Mouse (Mus musculus) testis, adult 2 months (tissue): ENCODE measurements around the gene Aig1. TPM values are rescaled to one million over a fixed set of nuclear protein-coding genes. Genes with fewer than 3 reads are reported as not detected.

Experiments used
- H3K27ac ChIP-seq: fragments of 200-500 bp; 2 replicates; pipeline ENCODE4 v1.5.1; 2012; ENCODE audit warnings: low read depth, low read length; ENCODE audit not compliant: control insufficient read depth, insufficient read depth
- H3K27me3 ChIP-seq: fragments of 200-500 bp; 2 replicates; pipeline ENCODE4 v1.6.1; 2012; ENCODE audit warnings: mild to moderate bottlenecking, low read length, moderate library complexity; ENCODE audit not compliant: control insufficient read depth, insufficient read depth
- H3K36me3 ChIP-seq: fragments of 200-500 bp; 2 replicates; pipeline ENCODE4 v1.6.1; 2012; ENCODE audit warnings: mild to moderate bottlenecking, low read length; ENCODE audit not compliant: control insufficient read depth, insufficient read depth
- H3K4me1 ChIP-seq: fragments of 200-500 bp; 2 replicates; pipeline ENCODE4 v1.6.1; 2012; ENCODE audit warnings: low read length; ENCODE audit not compliant: control insufficient read depth, insufficient read depth
- H3K4me3 ChIP-seq: fragments of 200-500 bp; 2 replicates; pipeline ENCODE4 v1.5.1; 2012; ENCODE audit warnings: low read depth, mild to moderate bottlenecking, low read length, moderate library complexity, mixed read lengths; ENCODE audit not compliant: control insufficient read depth
- CTCF ChIP-seq: fragments of 200-500 bp; IDR thresholded peaks from 2 replicates; pipeline ENCODE4 v1.5.1; 2012; ENCODE audit warnings: low read depth, mild to moderate bottlenecking, inconsistent platforms, low read length, moderate library complexity; ENCODE audit not compliant: control insufficient read depth, insufficient read depth, insufficient replicate concordance
- POLR2A ChIP-seq: fragments of 200-500 bp; IDR thresholded peaks from 2 replicates; pipeline ENCODE4 v1.6.1; 2012; ENCODE audit warnings: low read depth, mild to moderate bottlenecking, inconsistent platforms, low read length, moderate library complexity; ENCODE audit not compliant: control insufficient read depth
- polyA plus RNA-seq: library from polyadenylated mRNA; depleted of rRNA; stranded (reverse); fragments of >200 nt; gene quantifications from 2 replicates; pipeline ENCODE4 v1.2.3, GENCODE M21; 2012

The Aig1 gene
- polyA plus RNA-seq, 1 experiment = 2.4 TPM

DNA sequence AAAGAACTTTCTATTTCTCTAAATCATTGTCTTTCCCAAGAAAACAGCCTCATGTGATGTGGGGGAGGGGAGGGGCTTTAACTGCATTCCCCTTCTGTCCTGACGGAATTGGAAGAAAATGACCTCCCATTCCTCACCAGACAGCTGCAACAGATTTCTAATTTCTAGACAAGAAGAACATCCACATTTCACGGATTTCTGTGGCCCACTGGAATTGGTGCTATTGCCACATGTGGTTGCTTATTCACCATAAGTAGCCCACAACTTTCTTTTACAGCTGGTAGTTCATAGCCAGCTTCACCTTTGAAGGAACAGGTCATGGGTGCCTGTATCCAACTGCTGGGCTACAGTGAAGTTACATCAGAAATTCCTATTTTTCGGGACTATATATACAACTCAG is 93.9 kb downstream of the Aig1 start:
- no peak for TF ChIP-seq CTCF
- TF ChIP-seq POLR2A = no peak
- Histone ChIP-seq H3K4me3 (no peak overlapping the region), H3K4me1 (no peaks in the 10 kb centered on the region), H3K27ac (no peak overlapping the region), H3K36me3 (no peaks in the 10 kb centered on the region), H3K27me3 (no peaks in the 10 kb centered on the region)

DNA sequence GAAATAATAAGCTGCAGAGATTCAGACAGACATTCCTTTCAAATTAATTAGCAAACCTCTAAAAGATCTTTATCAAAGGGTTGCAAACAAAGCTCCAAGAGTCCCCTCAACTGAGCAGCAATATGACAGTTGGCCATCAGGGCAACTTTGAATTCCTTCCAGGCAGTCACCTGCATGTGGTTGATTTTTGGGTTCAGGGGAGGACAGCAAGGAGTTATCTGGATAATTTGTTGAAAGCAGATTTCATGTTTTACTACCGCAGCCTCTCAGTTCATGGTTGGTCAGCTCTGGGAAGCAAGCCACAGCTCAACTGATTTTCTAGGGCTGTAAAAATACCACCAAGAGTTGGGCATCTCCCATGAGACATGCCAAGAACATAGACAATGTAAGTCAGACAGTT is 98.1 kb downstream of the Aig1 start:
- Histone ChIP-seq H3K4me3 (no peak overlapping the region), H3K27me3 (no peaks in the 10 kb centered on the region), H3K27ac (no peak overlapping the region), H3K36me3 (no peaks in the 10 kb centered on the region), H3K4me1 (no peaks in the 10 kb centered on the region)
- TF ChIP-seq CTCF (no peak), POLR2A (no peak)

DNA sequence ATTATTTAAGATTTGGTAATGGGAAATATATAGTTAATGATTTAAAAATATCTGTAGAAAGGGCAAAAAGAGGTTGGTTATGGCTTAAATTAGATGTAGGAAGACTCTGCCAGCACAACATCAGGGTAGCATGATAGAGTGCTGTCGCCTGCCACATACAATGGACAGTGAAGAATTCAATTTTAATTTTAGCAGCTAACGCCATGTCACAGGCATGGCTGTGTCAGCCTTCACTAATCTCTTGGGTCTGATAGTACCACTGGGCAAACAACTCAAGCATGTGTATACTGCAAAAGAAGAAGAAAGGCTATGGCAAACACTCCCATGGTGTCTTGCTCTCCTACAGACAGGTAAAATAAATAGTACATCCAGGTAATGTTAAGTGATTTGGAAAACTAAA is 99.0 kb downstream of the Aig1 start:
- H3K36me3 ChIP-seq = no peaks in the 10 kb centered on the region
- no peaks in the 10 kb centered on the region for H3K27me3 ChIP-seq
- H3K4me3 ChIP-seq = no peak overlapping the region
- TF ChIP-seq CTCF = no peak
- no peak for TF ChIP-seq POLR2A
- H3K27ac ChIP-seq = no peak overlapping the region
- no peaks in the 10 kb centered on the region for H3K4me1 ChIP-seq

DNA sequence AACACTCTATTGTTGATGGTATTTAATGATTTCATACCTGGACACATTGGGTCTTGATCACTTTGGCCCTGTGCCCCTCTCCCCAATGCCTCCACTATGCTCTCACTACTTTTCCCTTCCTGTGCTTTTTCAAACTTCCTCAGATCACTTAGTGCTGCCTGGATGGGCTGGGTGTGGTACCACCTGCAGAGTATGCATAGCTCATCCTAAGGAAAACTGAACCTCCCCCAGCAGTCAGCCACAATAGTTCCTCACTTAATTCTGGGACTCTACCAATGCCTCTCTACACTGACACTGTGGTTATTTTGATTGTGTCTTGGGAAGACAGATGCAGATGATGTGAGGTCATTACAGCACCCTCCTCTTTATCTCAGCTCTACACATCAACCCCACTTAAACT is 99.9 kb downstream of the Aig1 start:
- Histone ChIP-seq H3K4me1 (no peaks in the 10 kb centered on the region), H3K36me3 (no peaks in the 10 kb centered on the region), H3K27me3 (no peaks in the 10 kb centered on the region), H3K4me3 (no peak overlapping the region), H3K27ac (no peak overlapping the region)
- TF ChIP-seq POLR2A = no peak
- TF ChIP-seq CTCF = no peak

DNA sequence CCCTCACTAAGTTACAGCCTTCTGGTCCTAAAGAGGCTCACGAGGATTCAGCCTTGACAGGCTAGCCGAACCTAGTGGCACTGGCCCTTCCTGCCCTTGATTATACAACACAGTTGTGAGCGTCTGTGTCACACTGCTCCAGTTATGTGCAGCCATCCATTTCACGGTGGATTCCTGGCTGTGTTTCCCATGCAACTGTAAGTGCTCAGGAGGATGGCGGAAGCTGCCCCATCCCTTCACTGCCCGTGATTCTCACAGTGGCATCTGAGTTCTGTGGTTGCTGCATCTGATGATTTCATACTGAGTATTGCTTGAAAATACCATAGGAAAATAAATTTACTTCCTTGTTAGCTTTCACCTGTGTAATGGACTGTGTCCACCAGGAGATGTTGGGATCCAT is 101.7 kb downstream of the Aig1 start:
- no peaks in the 10 kb centered on the region for H3K27me3 ChIP-seq
- no peak overlapping the region for H3K27ac ChIP-seq

DNA sequence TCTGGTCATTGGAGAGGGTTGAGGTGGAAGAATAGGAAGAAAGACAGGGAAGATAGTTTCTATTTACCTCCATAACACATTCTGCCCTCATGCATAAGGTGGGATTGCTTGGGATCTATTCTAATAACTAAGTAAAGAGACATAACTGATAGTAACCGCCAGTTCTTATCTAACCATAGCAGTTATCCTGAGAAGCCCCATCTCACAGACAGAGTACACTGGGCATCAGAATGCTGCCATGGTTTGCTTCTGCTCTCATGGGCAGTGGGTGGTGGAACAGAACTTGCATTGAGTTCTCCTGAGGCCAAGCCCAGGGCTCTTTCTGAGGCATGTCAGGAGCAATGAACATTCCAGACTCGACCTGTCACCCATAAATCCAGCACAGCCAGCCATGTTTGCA is 105.6 kb downstream of the Aig1 start:
- no peaks in the 10 kb centered on the region for H3K27me3 ChIP-seq
- H3K27ac ChIP-seq = no peak overlapping the region
- no peaks in the 10 kb centered on the region for H3K36me3 ChIP-seq
- TF ChIP-seq POLR2A (no peak), CTCF (no peak)
- no peaks in the 10 kb centered on the region for H3K4me1 ChIP-seq
- no peak overlapping the region for H3K4me3 ChIP-seq

More for the DNA sequence above, 101.7 kb downstream of the Aig1 start:
- Histone ChIP-seq H3K4me3 (no peak overlapping the region), H3K36me3 (no peaks in the 10 kb centered on the region), H3K4me1 (no peaks in the 10 kb centered on the region)
- TF ChIP-seq CTCF (no peak), POLR2A (no peak)

DNA sequence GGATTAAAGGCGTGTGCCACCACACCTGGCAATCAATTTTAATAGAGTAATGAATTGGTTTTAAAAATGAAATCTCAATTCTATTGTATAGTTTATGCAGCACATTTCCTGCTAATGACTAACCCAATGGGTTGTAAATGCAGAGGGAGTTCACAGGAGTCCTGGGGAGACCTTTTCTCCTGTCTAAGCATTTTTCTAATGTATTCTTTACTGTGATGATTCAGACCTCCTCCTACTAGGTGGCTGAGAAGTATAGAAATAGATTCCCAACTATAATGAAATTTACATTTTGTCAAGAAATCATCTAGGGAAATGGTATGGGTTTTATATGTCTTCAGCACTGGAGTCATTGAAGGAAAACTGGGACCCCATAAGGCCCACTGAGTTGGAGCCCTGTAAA is 114.1 kb downstream of the Aig1 start:
- Histone ChIP-seq H3K27ac (no peak overlapping the region), H3K4me1 (no peaks in the 10 kb centered on the region; the same call in 1 of the 2 replicates), H3K4me3 (no peak overlapping the region), H3K36me3 (no peaks in the 10 kb centered on the region), H3K27me3 (no peaks in the 10 kb centered on the region)
- TF ChIP-seq CTCF (no peak), POLR2A (no peak)

DNA sequence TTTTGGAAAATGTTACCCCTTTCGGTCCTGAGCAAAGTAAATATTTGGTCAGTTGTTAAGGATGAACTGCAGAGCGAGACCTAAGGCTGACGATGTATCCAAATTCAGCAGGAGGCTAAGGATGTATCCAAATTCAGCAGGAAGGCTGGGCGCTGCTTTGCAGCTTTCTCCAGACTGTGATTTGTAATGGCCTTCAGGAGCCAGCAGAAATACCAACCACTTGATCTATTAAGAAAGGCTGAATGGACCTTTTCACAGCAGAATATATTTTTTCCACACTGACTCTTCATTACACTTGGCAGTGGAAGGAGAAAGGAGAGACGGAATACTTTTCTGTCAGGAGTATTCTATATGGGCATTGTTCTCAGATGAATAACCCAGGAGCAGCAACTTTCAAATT is 115.0 kb downstream of the Aig1 start:
- no peak overlapping the region for H3K27ac ChIP-seq
- no peak overlapping the region for H3K4me3 ChIP-seq
- TF ChIP-seq POLR2A = no peak
- TF ChIP-seq CTCF = no peak
- no peaks in the 10 kb centered on the region for H3K36me3 ChIP-seq
- no peaks in the 10 kb centered on the region for H3K27me3 ChIP-seq
- no peaks in the 10 kb centered on the region; the same call in 1 of the 2 replicates for H3K4me1 ChIP-seq
